Mouse (Mus musculus) splenic B cell, adult 2 months (primary cell): Measurements from ENCODE around the gene Muc1.
A peak's percentile ranks its signal among the peaks of the same experiment; 100 is the strongest.
"Not testable (repeated sequence)": the region's sequence is repeated elsewhere in the genome, so short reads cannot be mapped to it uniquely, and the experiment has no call there.

Experiments
- DNase-seq: peaks from one replicate; pipeline ENCODE4 v3.0.0-alpha.2; 2011; ENCODE audit warnings: low read depth, low spot score
- H3K27me3 ChIP-seq: 2 replicates; pipeline ENCODE4 v1.6.1; 2012; ENCODE audit warnings: mild to moderate bottlenecking, low read length, moderate library complexity, mixed read lengths; ENCODE audit not compliant: control insufficient read depth, poor library complexity, insufficient read depth, severe bottlenecking
- H3K36me3 ChIP-seq: 2 replicates; pipeline ENCODE4 v1.6.1; 2012; ENCODE audit warnings: mild to moderate bottlenecking, low read length, moderate library complexity, mixed read lengths; ENCODE audit not compliant: control insufficient read depth, poor library complexity, insufficient read depth, severe bottlenecking

Gene Muc1

GRCm38 (mm10) chr3:89202253-89203141 is 26.4 kb upstream of the Muc1 start, which contains the start of gene Gba:
Gba (plus strand) TSS chr3:89202928.
- DNase-seq: peak; percentile 95
- Histone ChIP-seq H3K36me3 (peaks cover 3% of the 10 kb centered on the region; the same call in 1 of the 2 replicates), H3K27me3 (no peaks in the 10 kb centered on the region)

GRCm38 (mm10) chr3:89203142-89203514 is 25.7 kb upstream of the Muc1 start:
- peaks cover 5% of the 10 kb centered on the region; the same call in 1 of the 2 replicates for H3K36me3 ChIP-seq
- DNase-seq: no peak
- no peaks in the 10 kb centered on the region for H3K27me3 ChIP-seq

GRCm38 (mm10) chr3:89206079-89206478 is 22.8 kb upstream of the Muc1 start:
- H3K27me3 ChIP-seq: no peaks in the 10 kb centered on the region
- DNase-seq: no peak
- H3K36me3 ChIP-seq: peaks cover 9% of the 10 kb centered on the region; the same call in 1 of the 2 replicates

GRCm38 (mm10) chr3:89206695-89207094 is 22.2 kb upstream of the Muc1 start:
- DNase-seq: no peak
- peaks cover 9% of the 10 kb centered on the region; the same call in 1 of the 2 replicates for H3K36me3 ChIP-seq
- no peaks in the 10 kb centered on the region for H3K27me3 ChIP-seq

- DNase-seq: no peak
- no peaks in the 10 kb centered on the region for H3K27me3 ChIP-seq
- H3K36me3 ChIP-seq: peaks cover 9% of the 10 kb centered on the region; the same call in 1 of the 2 replicates
Observed at GRCm38 (mm10) chr3:89208075-89208657, 20.7 kb upstream of the Muc1 start.

GRCm38 (mm10) chr3:89208736-89209135 is 20.1 kb upstream of the Muc1 start:
- DNase-seq: no peak
- H3K27me3 ChIP-seq: no peaks in the 10 kb centered on the region
- H3K36me3 ChIP-seq: peaks cover 9% of the 10 kb centered on the region; the same call in 1 of the 2 replicates

GRCm38 (mm10) chr3:89209731-89210130 is 19.1 kb upstream of the Muc1 start:
- H3K27me3 ChIP-seq: no peaks in the 10 kb centered on the region
- H3K36me3 ChIP-seq: peaks cover 9% of the 10 kb centered on the region; the same call in 1 of the 2 replicates
- no peak for DNase-seq

GRCm38 (mm10) chr3:89210162-89210561 is 18.7 kb upstream of the Muc1 start:
- DNase-seq: no peak
- no peaks in the 10 kb centered on the region for H3K27me3 ChIP-seq

GRCm38 (mm10) chr3:89210731-89211130 is 18.1 kb upstream of the Muc1 start:
- no peak for DNase-seq

More at GRCm38 (mm10) chr3:89210162-89210561, 18.7 kb upstream of the Muc1 start:
- peaks cover 9% of the 10 kb centered on the region; the same call in 1 of the 2 replicates for H3K36me3 ChIP-seq

GRCm38 (mm10) chr3:89213803-89214530 is 14.9 kb upstream of the Muc1 start:
- DNase-seq: peak; percentile 97
- peaks cover 3% of the 10 kb centered on the region; the same call in 1 of the 2 replicates for H3K36me3 ChIP-seq
- no peaks in the 10 kb centered on the region for H3K27me3 ChIP-seq

More at GRCm38 (mm10) chr3:89210731-89211130, 18.1 kb upstream of the Muc1 start:
- Histone ChIP-seq H3K36me3 (peaks cover 6% of the 10 kb centered on the region; the same call in 1 of the 2 replicates), H3K27me3 (no peaks in the 10 kb centered on the region)

GRCm38 (mm10) chr3:89214681-89215411 is 14.0 kb upstream of the Muc1 start, which contains the start of gene Thbs3:
Thbs3 (plus strand) TSS chr3:89215180.
- Histone ChIP-seq H3K36me3 (peaks cover under 1% of the 10 kb centered on the region; the same call in 1 of the 2 replicates), H3K27me3 (no peaks in the 10 kb centered on the region)
- no peak for DNase-seq

GRCm38 (mm10) chr3:89215853-89216252 is 13.0 kb upstream of the Muc1 start:
- DNase-seq: peak; percentile 93
- H3K27me3 ChIP-seq: no peaks in the 10 kb centered on the region
- no peaks in the 10 kb centered on the region for H3K36me3 ChIP-seq

GRCm38 (mm10) chr3:89216407-89216806 is 12.4 kb upstream of the Muc1 start:
- not testable (repeated sequence) for DNase-seq, H3K36me3 ChIP-seq, H3K27me3 ChIP-seq

GRCm38 (mm10) chr3:89218271-89218670 is 10.6 kb upstream of the Muc1 start:
- no peaks in the 10 kb centered on the region for H3K27me3 ChIP-seq
- no peaks in the 10 kb centered on the region for H3K36me3 ChIP-seq
- DNase-seq: no peak
